In the genomic region with DNA sequence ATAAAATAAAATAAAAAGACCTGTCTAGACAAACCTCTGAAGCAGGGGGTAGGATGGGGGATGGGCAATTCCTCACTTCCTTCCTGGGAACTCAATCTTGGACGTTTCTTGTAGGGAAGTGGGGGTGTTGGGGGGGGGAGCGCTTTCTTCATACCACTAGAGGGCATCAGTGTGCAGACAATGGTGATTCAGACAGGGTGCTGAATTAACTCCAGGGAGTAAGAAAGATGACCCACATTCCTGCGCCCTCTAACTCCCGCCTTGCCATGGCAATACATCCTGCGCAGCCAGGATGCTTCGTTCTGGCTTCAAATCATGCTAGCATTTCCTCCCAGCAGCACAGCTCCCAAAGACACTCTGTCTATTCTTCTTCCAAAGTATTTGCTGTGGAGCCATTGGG, we compare ENCODE assay signal across 8 mouse cellular contexts.
DNase-seq lines count a peak whose midpoint lies in the region; ATAC-seq lines count a peak whose summit lies in the region.
"Had no signal": no experiment of that assay in that cellular context is flagged by ENCODE, and none has a peak within 500 bp of the region (broad histone marks: within the 10 kb centered on the region; RNA-seq: fewer than 3 reads in every experiment).

No protein-coding gene starts in this region.

- no peaks in the 10 kb centered on the region for H3K4me1 ChIP-seq in hindbrain, embryonic 14.5 days (replicated peaks; ENCODE audit: control insufficient read depth, insufficient read depth, low read length)
- no peaks in the 10 kb centered on the region for H3K4me1 ChIP-seq in hindbrain, embryonic 16.5 days (ENCODE audit: control insufficient read depth, insufficient read depth, low read depth, low read length)

- no peaks in the 10 kb centered on the region for H3K27me3 ChIP-seq in hindbrain, embryonic 14.5 days (ENCODE audit: control insufficient read depth, insufficient read depth, low read length)
- H3K27me3 ChIP-seq in hindbrain, embryonic 16.5 days (replicated peaks; ENCODE audit: control insufficient read depth, insufficient read depth, low read length), result no peaks in the 10 kb centered on the region
- H3K27me3 ChIP-seq: neural tube, embryonic 12.5 days had no signal

- 9% methylated on average over 6 of the region's 6 CpGs for WGBS in hindbrain, embryonic 14.5 days
- WGBS in hindbrain, embryonic 16.5 days, result 10% methylated on average over 6 of the region's 6 CpGs

- H3K36me3 ChIP-seq in hindbrain, embryonic 14.5 days (replicated peaks; ENCODE audit: control insufficient read depth, insufficient read depth), result no peaks in the 10 kb centered on the region
- no peaks in the 10 kb centered on the region for H3K36me3 ChIP-seq in hindbrain, embryonic 16.5 days (ENCODE audit: control insufficient read depth, insufficient read depth, low read length)
- H3K36me3 ChIP-seq: neural tube, embryonic 12.5 days had no signal

- H3K9me3 ChIP-seq in hindbrain, embryonic 14.5 days (ENCODE audit: control insufficient read depth, low read length), result no peaks in the 10 kb centered on the region
- no peaks in the 10 kb centered on the region for H3K9me3 ChIP-seq in hindbrain, embryonic 16.5 days (ENCODE audit: control insufficient read depth, low read length)
- H3K9me3 ChIP-seq: neural tube, embryonic 12.5 days had no signal

- no peak overlapping the region for H3K9ac ChIP-seq in hindbrain, embryonic 14.5 days
- no peak overlapping the region for H3K9ac ChIP-seq in hindbrain, embryonic 16.5 days (ENCODE audit: low read depth, low read length)
- H3K9ac ChIP-seq: neural tube, embryonic 12.5 days had no signal

- H3K27ac ChIP-seq in hindbrain, embryonic 14.5 days, result no peak overlapping the region
- H3K27ac ChIP-seq in hindbrain, embryonic 16.5 days (ENCODE audit: low read depth, low read length), result no peak overlapping the region
- H3K27ac ChIP-seq: neural tube, embryonic 12.5 days had no signal

- no peak overlapping the region for H3K4me2 ChIP-seq in hindbrain, embryonic 14.5 days (replicated peaks)
- H3K4me2 ChIP-seq in hindbrain, embryonic 16.5 days (ENCODE audit: low read length), result no peak overlapping the region
- H3K4me2 ChIP-seq: neural tube, embryonic 12.5 days had no signal

- ATAC-seq in hindbrain, embryonic 14.5 days (ENCODE audit: low FRiP score), result no peak
- no peak for ATAC-seq in hindbrain, embryonic 16.5 days

- DNase-seq in hindbrain, embryonic 14.5 days (ENCODE audit: low spot score), result peak; percentile 40
- peak; percentile 10 for DNase-seq in right cerebral cortex, postnatal 4 days
- DNase-seq in right cerebral cortex, postnatal 14 days, result no peak
- peak; percentile 54 for DNase-seq in embryo, embryonic 9.5 days (ENCODE audit: extremely low spot score)
- peak; percentile 1 for DNase-seq in skeletal muscle tissue, adult 2 months (ENCODE audit: low read depth, low spot score)
- no peak for DNase-seq in urinary bladder, adult 2 months (ENCODE audit: low spot score)

- H3K4me3 ChIP-seq in hindbrain, embryonic 14.5 days (replicated peaks; ENCODE audit: low read length), result no peak overlapping the region
- H3K4me3 ChIP-seq in hindbrain, embryonic 16.5 days (ENCODE audit: low read length), result no peak overlapping the region
- H3K4me3 ChIP-seq: neural tube, embryonic 12.5 days had no signal

Comparison
In these comparisons a context has a peak if more than half of its experiments do, and no peak if none do; other contexts are left out.
1. DNase-seq: peak in hindbrain, embryonic 14.5 days (single experiment), right cerebral cortex, postnatal 4 days (single experiment), embryo, embryonic 9.5 days (single experiment) and skeletal muscle tissue, adult 2 months (single experiment); none in right cerebral cortex, postnatal 14 days (single experiment) and urinary bladder, adult 2 months (single experiment).